Mouse (Mus musculus): ENCODE data around the gene Tnf. TPM values are rescaled to one million over a fixed set of nuclear protein-coding genes. Genes with fewer than 3 reads are reported as not detected.

Tnf gene
- total and polyA plus RNA-seq, 3 experiments: 0.34 to 0.80 TPM; not detected in 1

DNA sequence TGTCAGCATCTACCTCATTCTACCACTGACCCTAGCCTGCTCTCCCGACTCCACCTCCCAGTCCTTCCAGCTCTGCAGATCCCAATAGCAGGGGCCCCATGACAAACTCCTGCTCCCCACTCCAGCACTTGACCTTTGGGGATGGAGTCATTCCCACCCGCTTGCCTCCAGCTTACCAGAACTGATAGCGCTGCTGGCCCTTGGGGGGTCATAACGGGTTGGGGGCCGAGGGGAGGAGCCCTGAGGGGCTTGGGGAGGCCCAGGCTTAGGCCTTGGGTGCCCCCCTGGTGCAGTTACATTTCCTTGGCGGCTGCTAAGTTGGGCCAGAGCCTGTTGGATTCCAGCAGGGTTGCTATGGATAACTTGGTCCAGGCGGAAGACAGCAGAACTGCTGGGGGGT, 47.2 kb downstream of the Tnf start:
- H3K36me3 ChIP-seq (ENCODE audit: control insufficient read depth, insufficient read depth, low read length): no peaks in the 10 kb centered on the region
- no peaks in the 10 kb centered on the region for H3K79me2 ChIP-seq (replicated peaks; ENCODE audit: control insufficient read depth, insufficient read depth, low read length)
- no peak overlapping the region for H3K27ac ChIP-seq
- 73% methylated on average over 7 of the region's 7 CpGs for WGBS
- intact Hi-C loops (cut with DNase I): no loop called here
- TF ChIP-seq EP300 (IDR thresholded peaks at IDR 0.05; ENCODE audit: insufficient read depth, low read depth, low read length) (no peak), POLR2A (IDR thresholded peaks at IDR 0.05; ENCODE audit: insufficient read depth, low read depth, low read length) (no peak), CTCF (IDR thresholded peaks at IDR 0.05) (no peak)
- H3K27me3 ChIP-seq (ENCODE audit: control insufficient read depth, insufficient read depth, low read length): no peaks in the 10 kb centered on the region
- DNase-seq: no peak
- H3K4me3 ChIP-seq: no peak overlapping the region
- H3K9ac ChIP-seq (ENCODE audit: low read depth, low read length): no peak overlapping the region
- no peaks in the 10 kb centered on the region for H3K4me1 ChIP-seq (ENCODE audit: control insufficient read depth, insufficient read depth, low read length)

DNA sequence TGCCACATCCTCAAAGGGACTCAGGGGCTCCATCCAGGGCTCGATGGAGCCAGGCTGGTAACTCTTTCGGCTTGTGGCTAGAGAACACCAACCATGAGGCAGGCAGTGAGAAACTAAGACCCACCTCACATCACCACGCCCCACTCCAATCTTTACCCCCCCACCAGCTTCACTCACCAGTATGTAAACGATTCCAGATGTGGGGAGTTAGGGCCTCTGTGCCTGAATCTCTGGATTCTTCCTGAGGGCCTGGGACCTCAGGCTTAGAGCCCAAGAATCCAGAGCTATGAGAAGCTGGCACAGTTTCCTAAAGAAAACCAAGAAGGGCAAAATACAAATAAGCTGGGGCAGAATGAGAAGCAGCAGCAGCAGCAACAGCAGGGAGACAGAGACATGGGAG, 47.9 kb downstream of the Tnf start:
- intact Hi-C loops (cut with DNase I): no loop called here
- Histone ChIP-seq H3K27ac (no peak overlapping the region), H3K4me1 (ENCODE audit: control insufficient read depth, insufficient read depth, low read length) (no peaks in the 10 kb centered on the region), H3K27me3 (ENCODE audit: control insufficient read depth, insufficient read depth, low read length) (no peaks in the 10 kb centered on the region), H3K79me2 (replicated peaks; ENCODE audit: control insufficient read depth, insufficient read depth, low read length) (no peaks in the 10 kb centered on the region), H3K9ac (ENCODE audit: low read depth, low read length) (no peak overlapping the region), H3K4me3 (no peak overlapping the region), H3K36me3 (ENCODE audit: control insufficient read depth, insufficient read depth, low read length) (no peaks in the 10 kb centered on the region)
- TF ChIP-seq CTCF (IDR thresholded peaks at IDR 0.05) (no peak), POLR2A (IDR thresholded peaks at IDR 0.05; ENCODE audit: insufficient read depth, low read depth, low read length) (no peak), EP300 (IDR thresholded peaks at IDR 0.05; ENCODE audit: insufficient read depth, low read depth, low read length) (no peak)
- DNase-seq: no peak
- 82% methylated on average over 4 of the region's 4 CpGs for WGBS

DNA sequence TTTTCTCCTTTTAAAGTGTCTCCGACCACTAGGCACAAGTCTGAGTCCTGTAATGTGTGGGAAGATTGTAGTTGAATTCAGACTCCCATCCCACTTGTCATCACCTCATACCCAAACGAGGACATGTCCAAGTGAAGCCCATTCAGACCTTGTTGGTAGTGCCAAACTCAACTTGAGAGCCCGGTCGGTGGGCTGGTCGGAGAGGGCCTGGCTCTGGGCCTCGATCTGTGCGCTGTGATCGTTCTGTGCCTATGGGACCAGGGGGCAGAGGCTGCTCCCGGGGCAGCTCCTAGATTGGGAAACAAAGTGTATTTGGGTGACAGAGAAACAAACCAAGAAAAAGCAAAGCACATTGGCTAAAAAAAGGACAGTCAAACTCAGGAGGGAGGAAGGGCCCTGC, 48.7 kb downstream of the Tnf start:
- DNase-seq: no peak
- Histone ChIP-seq H3K27ac (no peak overlapping the region), H3K36me3 (ENCODE audit: control insufficient read depth, insufficient read depth, low read length) (0 out of 2 replicates have a peak, but pooled peaks cover 2% of the 10 kb centered on the region), H3K4me3 (no peak overlapping the region), H3K79me2 (replicated peaks; ENCODE audit: control insufficient read depth, insufficient read depth, low read length) (no peaks in the 10 kb centered on the region), H3K4me1 (ENCODE audit: control insufficient read depth, insufficient read depth, low read length) (no peaks in the 10 kb centered on the region), H3K27me3 (ENCODE audit: control insufficient read depth, insufficient read depth, low read length) (no peaks in the 10 kb centered on the region), H3K9ac (ENCODE audit: low read depth, low read length) (no peak overlapping the region)
- TF ChIP-seq CTCF (IDR thresholded peaks at IDR 0.05): no peak
- TF ChIP-seq POLR2A (IDR thresholded peaks at IDR 0.05; ENCODE audit: insufficient read depth, low read depth, low read length): no peak
- intact Hi-C loops (cut with DNase I): no loop called here
- WGBS: 66% methylated on average over 9 of the region's 9 CpGs

DNA sequence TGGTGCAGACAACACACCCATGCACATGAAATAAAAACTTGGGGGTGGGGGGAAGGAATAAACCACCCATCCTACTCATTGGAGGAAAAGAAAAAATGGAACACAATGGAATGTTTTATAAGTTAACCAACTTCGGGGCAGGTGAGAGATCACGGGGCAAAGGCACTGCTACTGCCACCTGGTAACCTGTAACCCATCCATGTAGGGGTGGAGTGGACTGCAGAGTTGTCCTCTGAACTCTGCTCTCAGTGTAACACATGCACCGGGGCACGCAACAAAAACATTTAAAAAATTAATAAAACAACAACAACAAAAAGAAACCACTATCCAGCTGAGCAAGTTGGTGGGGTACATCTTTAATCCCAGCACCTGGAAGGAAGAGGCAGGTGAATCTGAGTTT, 49.7 kb downstream of the Tnf start:
- no peak for TF ChIP-seq CTCF (IDR thresholded peaks at IDR 0.05)
- TF ChIP-seq EP300 (IDR thresholded peaks at IDR 0.05; ENCODE audit: insufficient read depth, low read depth, low read length): no peak
- TF ChIP-seq POLR2A (IDR thresholded peaks at IDR 0.05; ENCODE audit: insufficient read depth, low read depth, low read length): no peak
- WGBS: 86% methylated on average over 4 of the region's 4 CpGs
- intact Hi-C loops (cut with DNase I): loop anchor here (1.0 kb wide), 1 partner anchor 11 kb away; no protein-coding TSS in a partner anchor

More for the DNA sequence above, 49.7 kb downstream of the Tnf start:
- no peak overlapping the region for H3K4me3 ChIP-seq
- 0 out of 2 replicates have a peak, but pooled peaks cover 2% of the 10 kb centered on the region for H3K36me3 ChIP-seq (ENCODE audit: control insufficient read depth, insufficient read depth, low read length)
- H3K9ac ChIP-seq (ENCODE audit: low read depth, low read length): no peak overlapping the region
- H3K27ac ChIP-seq: no peak overlapping the region
- no peak for DNase-seq
- H3K4me1 ChIP-seq (ENCODE audit: control insufficient read depth, insufficient read depth, low read length): no peaks in the 10 kb centered on the region
- no peaks in the 10 kb centered on the region for H3K27me3 ChIP-seq (ENCODE audit: control insufficient read depth, insufficient read depth, low read length)
- no peaks in the 10 kb centered on the region for H3K79me2 ChIP-seq (replicated peaks; ENCODE audit: control insufficient read depth, insufficient read depth, low read length)

Small RNA genes within 50 kb of the gene (microRNA-seq; reads per million reads assigned to microRNA genes)
- gene Mir6973a (0 reads per million in 2 experiments), gene Mir6974 (0.39 to 0.56 reads per million in 2 experiments), gene Mir6975 (0 to 2.3 reads per million in 2 experiments), gene Mir8094 (0 reads per million in 2 experiments)

Other genes with a start within 250 kb of the Tnf start
Only the 30 nearest of the 39 such genes appear.
- gene Sapcd1, start 174.0 kb downstream of the Tnf start, total RNA-seq (2021): not detected
- 0.20 and 0.67 TPM in 2 replicates for gene Sapcd1, start 174.0 kb downstream of the Tnf start, polyA plus RNA-seq (2012; rRNA removed)
- under 1 TPM; 0.23 to 0.29 TPM for gene Msh5, start 155.3 kb downstream of the Tnf start, total RNA-seq (2021)
- gene Msh5, start 155.3 kb downstream of the Tnf start, polyA plus RNA-seq (2012; rRNA removed): 1.00 and 1.2 TPM in 2 replicates
- gene Clic1, start 152.0 kb downstream of the Tnf start, total RNA-seq (2021): 10 to 100 TPM; 32.5 to 33.1 TPM
- 44.4 and 51.6 TPM in 2 replicates for gene Clic1, start 152.0 kb downstream of the Tnf start, polyA plus RNA-seq (2012; rRNA removed)
- gene Ddah2, start 143.0 kb downstream of the Tnf start, total RNA-seq (2021): 10 to 100 TPM; 20.0 to 20.5 TPM
- gene Ddah2, start 143.0 kb downstream of the Tnf start, polyA plus RNA-seq (2012; rRNA removed): 31.4 and 40.8 TPM in 2 replicates
- gene Ly6g6c, start 136.6 kb downstream of the Tnf start, total RNA-seq (2021): under 1 TPM; 0.34 to 0.55 TPM
- gene Ly6g6c, start 136.6 kb downstream of the Tnf start, polyA plus RNA-seq (2012; rRNA removed): 0.23 and 0.64 TPM in 2 replicates
- 1 to 10 TPM in 1 of 2 experiments, under 1 TPM in 1; 0.31 to 2.4 TPM for gene Mpig6b, start 135.8 kb downstream of the Tnf start, total RNA-seq (2021)
- 0.32 and 1.4 TPM in 2 replicates for gene Mpig6b, start 135.8 kb downstream of the Tnf start, polyA plus RNA-seq (2012; rRNA removed)
- not detected for gene Ly6g6e, start 125.1 kb downstream of the Tnf start, total RNA-seq (2021)
- 0.41 TPM in 1 of 2 replicates, not detected in the other for gene Ly6g6e, start 125.1 kb downstream of the Tnf start, polyA plus RNA-seq (2012; rRNA removed)
- under 1 TPM in 1 of 2 experiments, not detected in 1; 0.61 TPM for gene Ly6g6d, start 123.9 kb downstream of the Tnf start, total RNA-seq (2021)
- 1.3 and 1.6 TPM in 2 replicates for gene Ly6g6d, start 123.9 kb downstream of the Tnf start, polyA plus RNA-seq (2012; rRNA removed)
- gene Ly6g6f, start 116.4 kb downstream of the Tnf start, total RNA-seq (2021): not detected
- gene Ly6g6f, start 116.4 kb downstream of the Tnf start, polyA plus RNA-seq (2012; rRNA removed): 0.27 TPM in 1 of 2 replicates, not detected in the other
- gene Abhd16a, start 112.7 kb downstream of the Tnf start, total RNA-seq (2021): 10 to 100 TPM; 53.2 to 62.5 TPM
- gene Abhd16a, start 112.7 kb downstream of the Tnf start, polyA plus RNA-seq (2012; rRNA removed): 95.7 and 98.2 TPM in 2 replicates
- not detected for gene Ly6g5c, start 93.7 kb downstream of the Tnf start, total RNA-seq (2021)
- gene Ly6g5c, start 93.7 kb downstream of the Tnf start, polyA plus RNA-seq (2012; rRNA removed): not detected in 2 replicates
- under 1 TPM in 1 of 2 experiments, not detected in 1; 0.36 TPM for gene Ly6g5b, start 86.6 kb downstream of the Tnf start, total RNA-seq (2021)
- 0.23 and 0.35 TPM in 2 replicates for gene Ly6g5b, start 86.6 kb downstream of the Tnf start, polyA plus RNA-seq (2012; rRNA removed)
- gene Gpank1, start 80.6 kb downstream of the Tnf start, total RNA-seq (2021): 1 to 10 TPM; 6.8 to 8.5 TPM
- 9.5 TPM in 2 replicates for gene Gpank1, start 80.6 kb downstream of the Tnf start, polyA plus RNA-seq (2012; rRNA removed)
- 100 to 1,000 TPM; 149 to 170 TPM for gene Csnk2b, start 80.0 kb downstream of the Tnf start, total RNA-seq (2021)
- gene Csnk2b, start 80.0 kb downstream of the Tnf start, polyA plus RNA-seq (2012; rRNA removed): 297 and 301 TPM in 2 replicates
- gene D17H6S53E, start 75.6 kb downstream of the Tnf start, total RNA-seq (2021): 10 to 100 TPM; 30.2 to 31.3 TPM
- gene D17H6S53E, start 75.6 kb downstream of the Tnf start, polyA plus RNA-seq (2012; rRNA removed): 7.7 and 11.8 TPM in 2 replicates
- gene Apom, start 70.0 kb downstream of the Tnf start, total RNA-seq (2021): not detected
- not detected in 2 replicates for gene Apom, start 70.0 kb downstream of the Tnf start, polyA plus RNA-seq (2012; rRNA removed)
- 100 to 1,000 TPM; 216 to 252 TPM for gene Bag6, start 66.8 kb downstream of the Tnf start, total RNA-seq (2021)
- 140 and 150 TPM in 2 replicates for gene Bag6, start 66.8 kb downstream of the Tnf start, polyA plus RNA-seq (2012; rRNA removed)
- 100 to 1,000 TPM; 132 to 139 TPM for gene Prrc2a, start 37.1 kb downstream of the Tnf start, total RNA-seq (2021)
- 183 and 197 TPM in 2 replicates for gene Prrc2a, start 37.1 kb downstream of the Tnf start, polyA plus RNA-seq (2012; rRNA removed)
- 1 to 10 TPM; 2.9 to 3.9 TPM for gene Aif1, start 25.9 kb downstream of the Tnf start, total RNA-seq (2021)
- gene Aif1, start 25.9 kb downstream of the Tnf start, polyA plus RNA-seq (2012; rRNA removed): 1.5 and 2.0 TPM in 2 replicates
- gene Lst1, start 13.6 kb downstream of the Tnf start, total RNA-seq (2021): 1 to 10 TPM; 4.1 to 4.5 TPM
- 7.2 and 11.3 TPM in 2 replicates for gene Lst1, start 13.6 kb downstream of the Tnf start, polyA plus RNA-seq (2012; rRNA removed)
- gene Ltb, start 7.6 kb downstream of the Tnf start, total RNA-seq (2021): 1 to 10 TPM; 1.3 TPM
- 2.0 and 5.2 TPM in 2 replicates for gene Ltb, start 7.6 kb downstream of the Tnf start, polyA plus RNA-seq (2012; rRNA removed)
- under 1 TPM in 1 of 2 experiments, not detected in 1; 0.23 TPM for gene Lta, start 3.3 kb upstream of the Tnf start, total RNA-seq (2021)
- gene Lta, start 3.3 kb upstream of the Tnf start, polyA plus RNA-seq (2012; rRNA removed): 0.12 TPM in 1 of 2 replicates, not detected in the other
- not detected for gene Gm16181, start 18.8 kb upstream of the Tnf start, total RNA-seq (2021)
- 2.1 and 3.2 TPM in 2 replicates for gene Gm16181, start 18.8 kb upstream of the Tnf start, polyA plus RNA-seq (2012; rRNA removed)
- 1 to 10 TPM; 3.0 to 3.2 TPM for gene Atp6v1g2, start 31.7 kb upstream of the Tnf start, total RNA-seq (2021)
- 6.4 and 10.1 TPM in 2 replicates for gene Atp6v1g2, start 31.7 kb upstream of the Tnf start, polyA plus RNA-seq (2012; rRNA removed)
- gene Nfkbil1, start 33.8 kb upstream of the Tnf start, total RNA-seq (2021): 1 to 10 TPM; 6.5 to 8.2 TPM
- 3.9 and 5.0 TPM in 2 replicates for gene Nfkbil1, start 33.8 kb upstream of the Tnf start, polyA plus RNA-seq (2012; rRNA removed)
- 10 to 100 TPM; 82.3 to 83.4 TPM for gene Ddx39b, start 39.7 kb upstream of the Tnf start, total RNA-seq (2021)
- 148 and 178 TPM in 2 replicates for gene Ddx39b, start 39.7 kb upstream of the Tnf start, polyA plus RNA-seq (2012; rRNA removed)
- 100 to 1,000 TPM; 105 to 131 TPM for gene H2-D1, start 60.7 kb upstream of the Tnf start, total RNA-seq (2021)
- 222 and 286 TPM in 2 replicates for gene H2-D1, start 60.7 kb upstream of the Tnf start, polyA plus RNA-seq (2012; rRNA removed)
- gene H2-Q1, start 118.4 kb upstream of the Tnf start, total RNA-seq (2021): 1 to 10 TPM; 1.5 TPM
- not detected in 2 replicates for gene H2-Q1, start 118.4 kb upstream of the Tnf start, polyA plus RNA-seq (2012; rRNA removed)
- gene H2-Q2, start 140.2 kb upstream of the Tnf start, total RNA-seq (2021): 1 to 10 TPM; 1.1 TPM
- 0.12 and 0.31 TPM in 2 replicates for gene H2-Q2, start 140.2 kb upstream of the Tnf start, polyA plus RNA-seq (2012; rRNA removed)
- gene H2-Q4, start 177.6 kb upstream of the Tnf start, total RNA-seq (2021): 10 to 100 TPM; 12.2 to 18.8 TPM
- 35.0 and 48.6 TPM in 2 replicates for gene H2-Q4, start 177.6 kb upstream of the Tnf start, polyA plus RNA-seq (2012; rRNA removed)